Mouse (Mus musculus) hindbrain, postnatal 0 days (tissue): ENCODE data around the gene Rbm31y. TPM values are rescaled to one million over a fixed set of nuclear protein-coding genes. Genes with fewer than 3 reads are reported as not detected.
"Not testable (repeated sequence)": the region's sequence is repeated elsewhere in the genome, so short reads cannot be mapped to it uniquely, and the experiment has no call there.

ENCODE experiments used
- ATAC-seq: fragments of 200-750 bp; cut with Nextera tagmentation; 2 replicates; pipeline ENCODE4 v1.8.0; 2017; ENCODE audit warnings: mild to moderate bottlenecking, moderate TSS enrichment, moderate library complexity
- DNase-seq: peaks from one replicate; pipeline ENCODE4 v3.0.0-alpha.2; 2015; ENCODE audit warnings: low spot score
- H3K27ac ChIP-seq: fragments of 300-500 bp; sonication (generic); 2 replicates; pipeline ENCODE4 v1.5.1; 2014; ENCODE audit warnings: mild to moderate bottlenecking
- H3K27me3 ChIP-seq: fragments of 300-500 bp; sonication (generic); 2 replicates; pipeline ENCODE4 v1.6.1; 2014; ENCODE audit warnings: low read length, mixed read lengths; ENCODE audit not compliant: insufficient read depth
- H3K36me3 ChIP-seq: fragments of 300-500 bp; sonication (generic); 2 replicates; pipeline ENCODE4 v1.6.1; 2014; ENCODE audit warnings: low read length, mixed read lengths; ENCODE audit not compliant: insufficient read depth
- H3K4me1 ChIP-seq: fragments of 300-500 bp; sonication (generic); 2 replicates; pipeline ENCODE4 v1.6.1; 2014; ENCODE audit warnings: antibody characterized with exemption, low read length, mixed read lengths; ENCODE audit not compliant: insufficient read depth
- H3K4me2 ChIP-seq: fragments of 300-500 bp; sonication (generic); 2 replicates; pipeline ENCODE4 v1.6.1; 2014; ENCODE audit warnings: low read depth, mild to moderate bottlenecking, low read length, moderate library complexity, mixed read lengths
- H3K4me3 ChIP-seq: fragments of 300-500 bp; sonication (generic); 2 replicates; pipeline ENCODE4 v1.5.1; 2014; ENCODE audit warnings: low read length
- H3K9ac ChIP-seq: fragments of 300-500 bp; sonication (generic); replicated peaks from 2 replicates; pipeline ENCODE4 v1.6.1; 2014; ENCODE audit warnings: mild to moderate bottlenecking, low read length, moderate library complexity, mixed read lengths
- H3K9me3 ChIP-seq: fragments of 300-500 bp; sonication (generic); 2 replicates; pipeline ENCODE4 v1.6.1; 2016; ENCODE audit warnings: low read length, mixed read lengths
- WGBS: fragments of 180-500 bp; shearing (Covaris S2); extraction: QIAGEN DNeasy Blood & Tissue Kit; methylation state at CpG from one replicate; pipeline ENCODE4 v1.1.7; 2014; 5-methylcytosine and 5-hydroxymethylcytosine counted together
- polyA plus RNA-seq: library from polyadenylated mRNA; unstranded; fragments of >200 nt; fragmentation: Nextera tagmentation; extraction: Ambion mirVana; gene quantifications from 2 replicates; pipeline ENCODE4 v1.2.1, GENCODE M21; 2015
- total RNA-seq: library from RNA; depleted of rRNA; stranded (reverse); fragments of >200 nt; gene quantifications from 2 replicates; pipeline ENCODE4 v1.2.3, GENCODE M21; 2014; rRNA removed

The Rbm31y gene
- total RNA-seq (not detected in 2 replicates), polyA plus RNA-seq (not detected in 2 replicates)

- ATAC-seq, H3K4me1 ChIP-seq, H3K9me3 ChIP-seq, H3K4me2 ChIP-seq, H3K36me3 ChIP-seq, H3K9ac ChIP-seq, DNase-seq, H3K27ac ChIP-seq, H3K27me3 ChIP-seq, H3K4me3 ChIP-seq: not testable (repeated sequence)
- WGBS: no CpG with 5 or more reads among the region's 11 CpGs
Measured at GRCm38 (mm10) chrY:17400461-17400860, at the start of gene Rbm31y. Gene Rbm31y (plus strand): TSS chrY:17400761.
